Mouse (Mus musculus): ENCODE measurements around the gene Shld2. TPM values are rescaled to one million over a fixed set of nuclear protein-coding genes. Genes with fewer than 3 reads are reported as not detected.
"Not testable (repeated sequence)": the region's sequence is repeated elsewhere in the genome, so short reads cannot be mapped to it uniquely, and the experiment has no call there.

The Shld2 gene
- polyA plus RNA-seq, 1 experiment = 2.7 TPM

- Histone ChIP-seq H3ac (ENCODE audit: control insufficient read depth, insufficient read length, low read depth) (no peak overlapping the region), H3K79me3 (ENCODE audit: low read depth) (no peaks in the 10 kb centered on the region), H3K36me3 (ENCODE audit: control insufficient read depth, insufficient read depth) (no peaks in the 10 kb centered on the region), H3K27me3 (ENCODE audit: control insufficient read depth, insufficient read depth, insufficient read length) (no peaks in the 10 kb centered on the region), H3K4me3 (ENCODE audit: insufficient read depth, poor library complexity, severe bottlenecking) (no peak overlapping the region), H3K79me2 (ENCODE audit: control insufficient read depth, insufficient read depth) (no peaks in the 10 kb centered on the region)
- no peak for TF ChIP-seq USF1 (IDR thresholded peaks at IDR 0.05; ENCODE audit: low read depth)
- no peak for TF ChIP-seq MAX (IDR thresholded peaks at IDR 0.05)
- no peak for TF ChIP-seq MYOD1 (IDR thresholded peaks at IDR 0.05; ENCODE audit: control insufficient read depth, insufficient read length, low read depth)
- TF ChIP-seq FOSL1 (IDR thresholded peaks at IDR 0.05; ENCODE audit: insufficient read depth, low read length, poor library complexity, severe bottlenecking) = no peak
- TF ChIP-seq MYOG (IDR thresholded peaks at IDR 0.05; ENCODE audit: control insufficient read depth, extremely low read depth, insufficient read length) = no peak
- no peak for TF ChIP-seq CTCF (IDR thresholded peaks at IDR 0.05; ENCODE audit: control insufficient read depth, insufficient read depth, insufficient read length)
- no peak for TF ChIP-seq CEBPB (IDR thresholded peaks at IDR 0.05; ENCODE audit: low read depth)
Observed at GRCm38 (mm10) chr14:34280798-34281197, 29.5 kb downstream of the Shld2 start.

GRCm38 (mm10) chr14:34279726-34280125 lies 30.6 kb downstream of the Shld2 start:
- H3K79me2 ChIP-seq (ENCODE audit: control insufficient read depth, insufficient read depth) = no peaks in the 10 kb centered on the region
- no peaks in the 10 kb centered on the region for H3K36me3 ChIP-seq (ENCODE audit: control insufficient read depth, insufficient read depth)
- no peak for TF ChIP-seq CEBPB (IDR thresholded peaks at IDR 0.05; ENCODE audit: low read depth)
- no peak for TF ChIP-seq CTCF (IDR thresholded peaks at IDR 0.05; ENCODE audit: control insufficient read depth, insufficient read depth, insufficient read length)
- TF ChIP-seq FOSL1 (IDR thresholded peaks at IDR 0.05; ENCODE audit: insufficient read depth, low read length, poor library complexity, severe bottlenecking) = no peak
- H3K4me3 ChIP-seq (ENCODE audit: insufficient read depth, poor library complexity, severe bottlenecking) = no peak overlapping the region
- no peak overlapping the region for H3ac ChIP-seq (ENCODE audit: control insufficient read depth, insufficient read length, low read depth)
- H3K27me3 ChIP-seq (ENCODE audit: control insufficient read depth, insufficient read depth, insufficient read length) = no peaks in the 10 kb centered on the region
- no peaks in the 10 kb centered on the region for H3K79me3 ChIP-seq (ENCODE audit: low read depth)

- H3K79me3 ChIP-seq (ENCODE audit: low read depth) = no peaks in the 10 kb centered on the region
- H3K79me2 ChIP-seq (ENCODE audit: control insufficient read depth, insufficient read depth) = no peaks in the 10 kb centered on the region
- no peak overlapping the region for H3K4me3 ChIP-seq (ENCODE audit: insufficient read depth, poor library complexity, severe bottlenecking)
- no peaks in the 10 kb centered on the region for H3K27me3 ChIP-seq (ENCODE audit: control insufficient read depth, insufficient read depth, insufficient read length)
- TF ChIP-seq MAX (IDR thresholded peaks at IDR 0.05) = no peak
- TF ChIP-seq CEBPB (IDR thresholded peaks at IDR 0.05; ENCODE audit: low read depth) = no peak
- TF ChIP-seq USF1 (IDR thresholded peaks at IDR 0.05; ENCODE audit: low read depth) = no peak
- H3K36me3 ChIP-seq (ENCODE audit: control insufficient read depth, insufficient read depth) = no peaks in the 10 kb centered on the region
- no peak overlapping the region for H3ac ChIP-seq (ENCODE audit: control insufficient read depth, insufficient read length, low read depth)
Observed at GRCm38 (mm10) chr14:34275225-34275624, 35.1 kb downstream of the Shld2 start.

GRCm38 (mm10) chr14:34274141-34274540 lies 36.2 kb downstream of the Shld2 start:
- H3K79me3 ChIP-seq (ENCODE audit: low read depth) = no peaks in the 10 kb centered on the region
- TF ChIP-seq MAX (IDR thresholded peaks at IDR 0.05) (no peak), MYOD1 (IDR thresholded peaks at IDR 0.05; ENCODE audit: control insufficient read depth, insufficient read length, low read depth) (no peak), CTCF (IDR thresholded peaks at IDR 0.05; ENCODE audit: control insufficient read depth, insufficient read depth, insufficient read length) (no peak), CEBPB (IDR thresholded peaks at IDR 0.05; ENCODE audit: low read depth) (no peak), FOSL1 (IDR thresholded peaks at IDR 0.05; ENCODE audit: insufficient read depth, low read length, poor library complexity, severe bottlenecking) (no peak), USF1 (IDR thresholded peaks at IDR 0.05; ENCODE audit: low read depth) (no peak), MYOG (IDR thresholded peaks at IDR 0.05; ENCODE audit: control insufficient read depth, extremely low read depth, insufficient read length) (no peak)
- H3K36me3 ChIP-seq (ENCODE audit: control insufficient read depth, insufficient read depth) = no peaks in the 10 kb centered on the region
- H3K79me2 ChIP-seq (ENCODE audit: control insufficient read depth, insufficient read depth) = no peaks in the 10 kb centered on the region
- H3K4me3 ChIP-seq (ENCODE audit: insufficient read depth, poor library complexity, severe bottlenecking) = no peak overlapping the region
- no peaks in the 10 kb centered on the region for H3K27me3 ChIP-seq (ENCODE audit: control insufficient read depth, insufficient read depth, insufficient read length)
- H3ac ChIP-seq (ENCODE audit: control insufficient read depth, insufficient read length, low read depth) = no peak overlapping the region

- Histone ChIP-seq H3ac (ENCODE audit: control insufficient read depth, insufficient read length, low read depth) (no peak overlapping the region), H3K4me3 (ENCODE audit: insufficient read depth, poor library complexity, severe bottlenecking) (no peak overlapping the region), H3K36me3 (ENCODE audit: control insufficient read depth, insufficient read depth) (no peaks in the 10 kb centered on the region), H3K27me3 (ENCODE audit: control insufficient read depth, insufficient read depth, insufficient read length) (no peaks in the 10 kb centered on the region), H3K79me3 (ENCODE audit: low read depth) (no peaks in the 10 kb centered on the region), H3K79me2 (ENCODE audit: control insufficient read depth, insufficient read depth) (no peaks in the 10 kb centered on the region)
- no peak for TF ChIP-seq USF1 (IDR thresholded peaks at IDR 0.05; ENCODE audit: low read depth)
- TF ChIP-seq FOSL1 (IDR thresholded peaks at IDR 0.05; ENCODE audit: insufficient read depth, low read length, poor library complexity, severe bottlenecking) = no peak
Observed at GRCm38 (mm10) chr14:34273280-34273679, 37.0 kb downstream of the Shld2 start.

- Histone ChIP-seq H3K4me3 (ENCODE audit: insufficient read depth, poor library complexity, severe bottlenecking) (no peak overlapping the region), H3K27me3 (ENCODE audit: control insufficient read depth, insufficient read depth, insufficient read length) (no peaks in the 10 kb centered on the region), H3K79me2 (ENCODE audit: control insufficient read depth, insufficient read depth) (no peaks in the 10 kb centered on the region), H3K79me3 (ENCODE audit: low read depth) (no peaks in the 10 kb centered on the region), H3K36me3 (ENCODE audit: control insufficient read depth, insufficient read depth) (peaks cover 6% of the 10 kb centered on the region), H3ac (ENCODE audit: control insufficient read depth, insufficient read length, low read depth) (no peak overlapping the region)
- no peak for TF ChIP-seq FOSL1 (IDR thresholded peaks at IDR 0.05; ENCODE audit: insufficient read depth, low read length, poor library complexity, severe bottlenecking)
- no peak for TF ChIP-seq USF1 (IDR thresholded peaks at IDR 0.05; ENCODE audit: low read depth)
- no peak for TF ChIP-seq MAX (IDR thresholded peaks at IDR 0.05)
Observed at GRCm38 (mm10) chr14:34268046-34268445, 42.2 kb downstream of the Shld2 start.

- H3K79me3 ChIP-seq (ENCODE audit: low read depth) = not testable (repeated sequence)
Observed at GRCm38 (mm10) chr14:34258525-34258924, 51.8 kb downstream of the Shld2 start.

More at GRCm38 (mm10) chr14:34258525-34258924, 51.8 kb downstream of the Shld2 start:
- not testable (repeated sequence) for H3K36me3 ChIP-seq (ENCODE audit: control insufficient read depth, insufficient read depth); H3K27me3 ChIP-seq (ENCODE audit: control insufficient read depth, insufficient read depth, insufficient read length); H3K79me2 ChIP-seq (ENCODE audit: control insufficient read depth, insufficient read depth); H3ac ChIP-seq (ENCODE audit: control insufficient read depth, insufficient read length, low read depth); H3K4me3 ChIP-seq (ENCODE audit: insufficient read depth, poor library complexity, severe bottlenecking)
